Mouse (Mus musculus): ENCODE data around the gene Rnf213.
A peak's percentile ranks its signal among the peaks of the same experiment; 100 is the strongest.

Rnf213 gene

DNA sequence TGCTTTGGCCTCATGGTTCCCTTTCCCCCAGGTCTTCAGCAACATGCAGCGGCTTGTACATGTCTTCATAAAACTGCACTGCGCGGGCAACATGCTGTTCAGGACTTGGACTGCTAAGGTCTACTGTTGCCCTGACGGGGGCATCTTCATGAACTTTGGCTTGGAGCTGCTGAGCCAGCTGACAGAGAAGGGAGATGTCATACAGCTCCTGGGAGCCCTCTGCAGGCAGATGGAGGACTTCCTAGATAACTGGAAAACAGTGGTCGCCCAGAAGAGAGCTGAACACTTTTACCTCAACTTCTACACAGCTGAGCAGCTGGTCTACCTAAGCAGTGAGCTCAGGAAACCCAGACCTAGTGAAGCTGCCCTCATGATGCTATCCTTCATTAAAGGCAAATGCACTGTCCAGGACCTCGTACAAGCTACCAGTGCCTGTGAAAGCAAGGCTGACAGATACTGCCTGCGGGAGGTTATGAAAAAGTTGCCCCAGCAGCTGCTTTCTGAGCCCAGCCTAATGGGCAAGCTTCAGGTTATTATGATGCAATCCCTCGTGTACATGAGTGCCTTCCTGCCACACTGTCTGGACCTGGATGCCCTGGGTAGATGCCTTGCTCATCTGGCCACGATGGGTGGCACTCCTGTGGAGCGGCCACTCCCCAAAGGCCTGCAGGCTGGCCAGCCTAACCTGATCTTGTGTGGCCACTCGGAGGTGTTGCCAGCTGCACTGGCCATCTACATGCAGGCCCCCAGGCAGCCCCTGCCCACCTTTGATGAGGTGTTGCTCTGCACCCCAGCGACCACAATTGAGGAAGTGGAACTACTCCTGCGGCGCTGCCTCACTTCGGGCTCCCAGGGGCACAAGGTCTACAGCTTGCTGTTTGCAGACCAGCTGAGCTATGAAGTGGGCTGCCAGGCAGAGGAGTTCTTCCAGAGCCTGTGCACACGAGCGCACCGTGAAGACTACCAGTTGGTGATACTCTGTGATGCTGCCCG lies 43.3 kb downstream of the Rnf213 start:
- DNase-seq (ENCODE audit: low spot score), result peak; percentile 43

DNA sequence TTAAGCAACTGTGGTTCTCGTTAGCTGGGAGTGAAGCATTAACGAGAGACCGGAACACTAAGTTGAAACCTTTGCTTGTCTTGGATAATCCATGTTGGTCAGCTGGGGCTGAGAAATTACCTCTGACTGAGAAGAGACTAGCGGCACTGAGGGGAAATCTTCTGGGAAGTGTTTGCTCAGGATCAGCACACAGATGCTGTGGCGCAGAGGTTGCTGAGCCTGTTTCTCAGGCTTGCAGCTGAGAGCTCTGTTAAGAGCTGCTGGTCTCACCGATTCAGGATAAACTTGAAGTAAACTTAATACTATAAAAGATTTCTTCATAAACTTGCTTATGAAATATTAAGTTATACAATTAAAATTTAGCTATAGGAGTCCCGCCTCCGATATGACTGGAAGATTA lies 45.9 kb downstream of the Rnf213 start:
- DNase-seq (ENCODE audit: low spot score), result no peak

DNA sequence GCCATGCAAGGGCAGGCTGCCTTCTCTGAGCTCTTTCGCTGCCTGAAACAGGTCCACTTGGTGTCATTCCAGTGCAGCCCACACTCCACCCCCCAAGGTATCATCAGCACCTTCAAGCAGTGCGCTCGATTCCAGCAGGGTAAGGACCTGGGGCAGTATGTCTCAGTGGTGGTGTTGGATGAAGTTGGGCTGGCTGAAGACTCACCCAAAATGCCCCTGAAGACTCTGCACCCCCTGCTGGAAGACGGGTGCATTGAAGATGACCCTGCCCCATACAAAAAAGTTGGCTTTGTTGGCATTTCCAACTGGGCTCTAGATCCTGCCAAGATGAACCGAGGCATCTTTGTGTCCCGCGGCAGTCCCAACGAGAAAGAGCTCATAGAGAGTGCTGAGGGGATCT lies 49.3 kb downstream of the Rnf213 start:
- DNase-seq (ENCODE audit: low spot score), result no peak

GRCm38 (mm10) chr11:119443442-119443841 lies 50.5 kb downstream of the Rnf213 start:
- DNase-seq (ENCODE audit: low spot score), result no peak

GRCm38 (mm10) chr11:119456097-119456496 lies 63.2 kb downstream of the Rnf213 start:
- DNase-seq (ENCODE audit: low spot score), result no peak

DNA sequence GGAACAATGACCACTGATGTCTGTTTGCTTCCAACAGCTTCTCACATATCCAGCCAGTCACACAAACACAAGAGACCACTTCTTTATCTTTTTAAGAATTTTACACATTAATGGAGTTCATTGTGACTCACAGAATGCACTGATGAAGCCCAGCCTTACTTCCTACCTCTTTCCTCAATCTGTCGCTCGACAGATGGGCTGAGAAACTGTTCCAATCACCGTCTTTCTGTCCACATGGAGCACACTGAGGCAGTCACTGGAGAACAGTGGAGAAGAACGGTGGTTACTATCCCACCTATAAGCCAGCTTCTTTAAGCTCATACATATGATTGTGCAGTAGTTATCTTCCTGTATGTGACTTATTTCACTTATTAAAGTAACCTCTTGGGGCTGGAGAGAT lies 85.0 kb downstream of the Rnf213 start:
- DNase-seq (ENCODE audit: low spot score), result no peak

DNA sequence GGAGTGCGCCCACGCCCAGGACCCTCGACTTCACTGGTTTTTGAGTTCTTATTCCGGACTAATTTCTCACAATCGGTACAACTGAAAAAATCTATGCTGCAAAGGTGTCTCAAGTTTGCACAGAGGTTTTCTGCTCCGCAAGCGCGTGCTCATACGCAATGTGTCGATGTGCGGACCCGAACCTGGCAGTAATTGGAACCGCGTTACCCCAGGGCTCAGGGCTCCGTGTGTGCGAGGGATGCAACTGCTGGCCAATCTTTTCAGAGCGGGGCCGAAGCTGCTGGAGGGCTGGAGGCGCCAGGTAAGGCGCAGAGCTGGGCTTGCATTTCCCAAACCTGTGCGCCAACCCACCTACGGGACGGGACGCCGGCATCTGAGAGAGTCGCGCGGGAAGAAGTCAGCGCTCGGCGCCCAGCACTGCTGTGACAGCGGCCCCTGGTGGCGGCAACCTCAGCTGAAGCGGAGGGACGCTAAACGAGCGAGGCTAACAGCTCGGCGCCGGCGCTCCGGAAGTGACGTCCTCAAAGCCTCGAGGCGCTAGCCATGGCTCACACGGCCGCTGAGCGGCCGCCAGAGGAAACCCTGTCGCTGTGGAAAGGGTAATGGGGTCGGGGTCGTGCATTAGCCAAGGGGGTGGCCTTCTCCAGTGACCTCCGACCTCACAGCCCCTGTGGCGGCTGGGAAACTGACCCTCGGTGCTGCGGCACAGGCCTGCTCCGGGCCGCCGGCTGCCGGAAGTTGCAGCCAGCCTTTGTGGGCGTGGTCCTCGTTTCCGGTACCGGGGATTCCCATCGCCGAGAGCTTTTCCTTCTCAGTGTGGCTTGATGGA lies 98.2 kb downstream of the Rnf213 start, which contains the start of gene Endov:
Endov (plus strand) TSS at position 487 of the 829 bp plus-strand sequence.
- peak; percentile 99 for DNase-seq (ENCODE audit: low spot score)

- DNase-seq (ENCODE audit: low spot score), result no peak
These were observed 98.8 kb downstream of the Rnf213 start for GRCm38 (mm10) chr11:119491690-119492087.

GRCm38 (mm10) chr11:119492830-119493229 lies 99.9 kb downstream of the Rnf213 start:
- DNase-seq (ENCODE audit: low spot score), result no peak

DNA sequence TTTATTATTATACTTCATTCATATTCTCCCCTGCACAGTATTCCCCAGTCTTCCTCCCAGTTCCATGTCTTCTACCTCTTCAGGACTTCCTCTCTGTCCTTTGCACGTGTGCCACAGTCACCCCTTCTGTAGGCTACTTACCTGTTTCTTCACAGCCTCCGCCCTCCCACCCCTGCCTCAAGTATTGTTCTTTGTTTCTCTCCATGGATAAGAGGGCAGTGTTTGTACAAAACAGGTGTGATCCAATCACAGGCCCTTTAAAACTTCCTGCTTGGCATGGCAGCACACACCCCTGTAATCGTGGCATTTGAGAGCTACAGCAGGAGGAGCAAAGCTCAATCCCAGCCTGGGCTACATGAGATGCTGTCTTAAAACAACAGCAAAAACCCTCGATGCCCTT lies 100.6 kb downstream of the Rnf213 start:
- DNase-seq (ENCODE audit: low spot score), result no peak

GRCm38 (mm10) chr11:119496147-119496546 lies 103.2 kb downstream of the Rnf213 start:
- no peak for DNase-seq (ENCODE audit: low spot score)

DNA sequence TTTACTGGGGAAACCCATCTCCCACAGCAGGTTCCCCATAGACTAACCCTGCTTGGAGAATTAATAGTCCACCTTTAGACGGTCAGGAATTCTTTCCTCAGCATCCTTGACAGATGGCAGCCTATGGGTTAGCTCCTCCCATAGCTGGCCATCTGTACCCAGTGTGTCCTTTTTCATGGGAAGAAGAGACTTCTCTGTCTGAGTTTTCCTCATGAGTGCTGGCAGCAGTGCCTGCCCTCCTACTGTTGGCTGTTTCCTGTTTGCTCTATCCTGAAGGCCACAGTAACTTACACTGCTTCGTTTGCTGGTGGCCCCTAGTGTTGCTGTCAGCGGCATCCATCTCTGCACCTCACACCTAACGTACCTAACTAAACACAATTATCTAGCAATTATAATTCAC lies 104.6 kb downstream of the Rnf213 start:
- no peak for DNase-seq (ENCODE audit: low spot score)

DNA sequence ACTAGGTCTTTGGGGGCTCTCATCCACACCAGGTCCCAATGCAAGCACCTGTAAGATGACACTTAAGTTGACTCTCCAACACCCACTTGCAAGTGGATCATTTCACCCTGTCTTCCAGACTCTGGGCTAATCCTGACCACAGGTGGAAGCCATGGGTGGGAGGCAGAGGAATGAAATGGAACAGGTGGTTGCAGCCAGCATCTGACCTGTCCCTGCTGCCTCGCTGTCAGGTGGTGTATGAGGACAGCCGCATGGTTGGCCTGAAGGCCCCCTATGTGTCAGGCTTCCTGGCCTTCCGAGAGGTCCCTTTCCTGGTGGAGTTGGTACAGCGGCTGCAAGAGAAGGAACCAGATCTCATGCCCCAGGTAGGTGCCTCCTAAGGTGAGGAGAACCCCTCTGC lies 106.4 kb downstream of the Rnf213 start:
- no peak for DNase-seq (ENCODE audit: low spot score)

GRCm38 (mm10) chr11:119500011-119500410 lies 107.1 kb downstream of the Rnf213 start:
- DNase-seq (ENCODE audit: low spot score), result no peak

- DNase-seq (ENCODE audit: low spot score), result peak; percentile 84
These were observed 110.8 kb downstream of the Rnf213 start for GRCm38 (mm10) chr11:119503675-119504074.

- no peak for DNase-seq (ENCODE audit: low spot score)
These were observed 113.5 kb downstream of the Rnf213 start for GRCm38 (mm10) chr11:119506386-119506785.

DNA sequence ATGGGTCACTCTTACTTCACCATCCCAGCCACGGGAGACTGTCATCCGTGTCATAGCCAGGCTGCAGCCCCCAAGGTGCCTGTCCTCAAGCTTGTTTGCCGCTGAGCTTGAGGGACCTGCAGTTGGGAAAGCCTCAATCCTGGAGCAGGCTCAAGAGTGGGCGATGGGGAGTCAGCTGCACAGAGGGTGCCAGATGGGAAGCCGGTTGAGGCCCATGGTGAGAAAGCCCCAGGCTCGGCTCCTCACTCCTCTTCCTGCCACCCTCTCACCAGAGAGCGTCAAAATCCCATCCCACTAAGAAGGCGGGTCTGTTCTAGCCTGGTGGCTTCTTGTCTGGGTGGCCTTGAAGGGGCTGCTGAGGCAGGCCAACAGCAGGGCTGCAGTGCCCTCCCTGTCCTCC lies 114.9 kb downstream of the Rnf213 start:
- no peak for DNase-seq (ENCODE audit: low spot score)

DNA sequence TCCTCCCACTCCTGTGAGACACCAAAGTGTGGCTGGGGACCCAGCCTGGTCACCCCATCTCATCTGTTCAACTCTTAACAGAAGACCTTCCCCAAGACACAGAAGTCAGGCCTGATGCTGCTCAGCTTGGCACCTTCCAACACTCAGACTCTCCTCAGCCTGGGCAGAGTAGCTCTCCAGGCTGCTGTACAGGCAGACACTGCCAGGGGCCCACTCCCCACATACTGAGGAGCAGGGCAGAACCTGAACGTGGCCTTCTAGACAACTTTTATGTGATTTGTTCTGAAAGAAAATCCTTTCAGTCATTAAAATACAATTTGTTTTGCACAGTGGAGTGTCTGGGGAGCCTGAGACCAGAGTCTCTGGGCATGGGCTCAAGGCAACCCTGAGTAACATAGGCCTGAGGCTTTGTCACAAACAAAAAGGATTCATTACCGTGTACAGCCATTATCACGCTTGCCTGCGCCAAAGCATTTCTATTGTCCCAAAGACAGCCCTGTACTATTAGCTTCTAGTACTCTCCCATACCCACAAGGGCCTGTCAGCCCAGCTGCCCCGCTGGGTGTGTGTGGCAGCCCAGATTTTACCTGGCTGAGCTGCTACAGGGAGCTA lies 116.4 kb downstream of the Rnf213 start:
- peak; percentile 25 for DNase-seq (ENCODE audit: low spot score)

GRCm38 (mm10) chr11:119513038-119513659 lies 120.2 kb downstream of the Rnf213 start:
- DNase-seq (ENCODE audit: low spot score), result no peak

DNA sequence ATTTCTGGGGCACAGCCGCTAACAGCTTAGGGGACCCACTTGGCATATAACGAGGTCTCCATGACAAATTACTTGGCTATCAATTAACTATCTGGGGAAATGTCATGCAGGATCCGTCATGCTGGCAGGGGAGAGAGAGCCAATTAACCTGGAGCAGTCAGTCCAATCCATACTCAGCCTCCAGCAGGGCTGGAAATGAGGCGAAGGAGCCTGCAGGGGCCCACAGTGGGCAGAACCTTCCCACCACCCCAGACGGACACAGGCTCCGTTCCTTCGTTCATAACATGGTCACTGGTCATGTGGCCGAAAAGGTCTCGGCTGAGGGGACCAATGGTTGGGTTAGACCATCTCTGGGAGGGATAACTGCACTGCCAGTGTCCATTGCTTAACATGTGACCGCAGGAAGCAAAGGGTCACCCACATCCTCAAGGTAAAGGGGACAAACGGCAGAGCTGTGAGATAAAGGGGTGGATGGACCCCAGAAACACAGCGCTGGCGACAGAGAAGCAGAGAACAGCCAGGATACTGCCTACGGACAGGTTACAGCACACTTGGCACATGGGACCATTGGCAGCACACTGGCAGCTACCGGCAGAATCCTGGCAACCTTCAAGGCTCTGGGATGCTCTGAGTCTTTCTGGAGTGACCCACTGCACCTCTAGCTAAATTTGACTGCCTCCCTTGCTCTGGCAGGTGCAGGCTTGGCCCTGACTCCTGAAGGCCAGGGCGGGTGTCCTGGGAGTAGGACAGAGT lies 121.4 kb downstream of the Rnf213 start:
- DNase-seq (ENCODE audit: low spot score), result no peak

GRCm38 (mm10) chr11:119514967-119515636 lies 122.2 kb downstream of the Rnf213 start:
- DNase-seq (ENCODE audit: low spot score), result peak; percentile 77
